Mouse (Mus musculus): ENCODE results near the gene Smpd3.

The Smpd3 gene

GRCm38 (mm10) chr8:106237106-106237505 is 100.7 kb downstream of the Smpd3 start:
- ATAC-seq (ENCODE audit: insufficient number of reproducible peaks, low FRiP score, low TSS enrichment): no peak

- ATAC-seq (ENCODE audit: insufficient number of reproducible peaks, low FRiP score, low TSS enrichment): no peak
These were observed 103.1 kb downstream of the Smpd3 start for GRCm38 (mm10) chr8:106234567-106235261.

GRCm38 (mm10) chr8:106232751-106233150 is 105.0 kb downstream of the Smpd3 start:
- no peak for ATAC-seq (ENCODE audit: insufficient number of reproducible peaks, low FRiP score, low TSS enrichment)

- no peak for ATAC-seq (ENCODE audit: insufficient number of reproducible peaks, low FRiP score, low TSS enrichment)
These were observed 106.3 kb downstream of the Smpd3 start for GRCm38 (mm10) chr8:106231536-106231935.

GRCm38 (mm10) chr8:106226589-106226988 is 111.2 kb downstream of the Smpd3 start:
- peak; percentile 45; the same call in 1 of the 2 replicates for ATAC-seq (ENCODE audit: insufficient number of reproducible peaks, low FRiP score, low TSS enrichment)

GRCm38 (mm10) chr8:106219620-106220019 is 118.2 kb downstream of the Smpd3 start:
- no peak for ATAC-seq (ENCODE audit: insufficient number of reproducible peaks, low FRiP score, low TSS enrichment)

GRCm38 (mm10) chr8:106213959-106214358 is 123.8 kb downstream of the Smpd3 start:
- no peak for ATAC-seq (ENCODE audit: insufficient number of reproducible peaks, low FRiP score, low TSS enrichment)

GRCm38 (mm10) chr8:106211421-106211820 is 126.4 kb downstream of the Smpd3 start:
- ATAC-seq (ENCODE audit: insufficient number of reproducible peaks, low FRiP score, low TSS enrichment): no peak

- ATAC-seq (ENCODE audit: insufficient number of reproducible peaks, low FRiP score, low TSS enrichment): peak; percentile 96
These were observed 126.9 kb downstream of the Smpd3 start, which contains the start of the genes Slc7a6os and Prmt7 for GRCm38 (mm10) chr8:106210821-106211345. Gene Slc7a6os, minus strand, starts transcription at chr8:106210935. Gene Prmt7, plus strand, starts transcription at chr8:106210936.

GRCm38 (mm10) chr8:106210035-106210731 is 127.6 kb downstream of the Smpd3 start:
- peak; percentile 18; the same call in 1 of the 2 replicates for ATAC-seq (ENCODE audit: insufficient number of reproducible peaks, low FRiP score, low TSS enrichment)

All from cerebellum, adult (tissue).